Mouse (Mus musculus) embryonic facial prominence, embryonic 11.5 days (tissue): Measurements from ENCODE around the gene Car4. TPM values are rescaled to one million over a fixed set of nuclear protein-coding genes. Genes with fewer than 3 reads are reported as not detected.
A peak's percentile ranks its signal among the peaks of the same experiment; 100 is the strongest.

Source experiments
- ATAC-seq: fragments of 200-750 bp; cut with Nextera tagmentation; replicated peaks from 2 replicates; pipeline ENCODE4 v1.8.0; 2017; ENCODE audit warnings: low read depth; ENCODE audit not compliant: insufficient number of reproducible peaks, low FRiP score, low TSS enrichment
- DNase-seq: peaks from one replicate; pipeline ENCODE4 v3.0.0-alpha.2; 2015; ENCODE audit warnings: low spot score
- H3K27ac ChIP-seq: fragments of 300-500 bp; sonication (generic); replicated peaks from 2 replicates; pipeline ENCODE4 v1.5.1; 2014; ENCODE audit warnings: mild to moderate bottlenecking, low read depth, low read length, control low read depth
- H3K27me3 ChIP-seq: fragments of 300-500 bp; sonication (generic); 2 replicates; pipeline ENCODE4 v1.6.1; 2014; ENCODE audit warnings: mild to moderate bottlenecking, low read length, moderate library complexity, mixed read lengths; ENCODE audit not compliant: control insufficient read depth, insufficient read depth
- H3K36me3 ChIP-seq: fragments of 300-500 bp; sonication (generic); replicated peaks from 2 replicates; pipeline ENCODE4 v1.6.1; 2014; ENCODE audit warnings: low read depth, mild to moderate bottlenecking, low read length, moderate library complexity, mixed read lengths; ENCODE audit not compliant: control insufficient read depth, insufficient read depth
- H3K4me1 ChIP-seq: fragments of 300-500 bp; sonication (generic); 2 replicates; pipeline ENCODE4 v1.6.1; 2014; ENCODE audit warnings: low read length, mixed read lengths; ENCODE audit not compliant: control insufficient read depth, insufficient read depth
- H3K4me2 ChIP-seq: fragments of 300-500 bp; sonication (generic); 2 replicates; pipeline ENCODE4 v1.6.1; 2014; ENCODE audit warnings: low read depth, mild to moderate bottlenecking, control low read depth, low read length, moderate library complexity
- H3K4me3 ChIP-seq: fragments of 300-500 bp; sonication (generic); 2 replicates; pipeline ENCODE4 v1.5.1; 2014; ENCODE audit warnings: low read depth, low read length, control low read depth
- H3K9ac ChIP-seq: fragments of 300-500 bp; sonication (generic); replicated peaks from 2 replicates; pipeline ENCODE4 v1.6.1; 2014; ENCODE audit warnings: mild to moderate bottlenecking, control low read depth, low read length
- H3K9me3 ChIP-seq: fragments of 300-500 bp; sonication (generic); replicated peaks from 2 replicates; pipeline ENCODE4 v1.6.1; 2016; ENCODE audit warnings: mild to moderate bottlenecking, low read length, inconsistent platforms, mixed read lengths; ENCODE audit not compliant: control insufficient read depth
- polyA plus RNA-seq: library from polyadenylated mRNA; unstranded; fragments of >200 nt; fragmentation: Nextera tagmentation; extraction: Ambion mirVana; gene quantifications from 2 replicates; pipeline ENCODE4 v1.2.1, GENCODE M21; 2014

Gene Car4
- polyA plus RNA-seq, 1 experiment from 2014 or later, result 2.0 TPM

DNA sequence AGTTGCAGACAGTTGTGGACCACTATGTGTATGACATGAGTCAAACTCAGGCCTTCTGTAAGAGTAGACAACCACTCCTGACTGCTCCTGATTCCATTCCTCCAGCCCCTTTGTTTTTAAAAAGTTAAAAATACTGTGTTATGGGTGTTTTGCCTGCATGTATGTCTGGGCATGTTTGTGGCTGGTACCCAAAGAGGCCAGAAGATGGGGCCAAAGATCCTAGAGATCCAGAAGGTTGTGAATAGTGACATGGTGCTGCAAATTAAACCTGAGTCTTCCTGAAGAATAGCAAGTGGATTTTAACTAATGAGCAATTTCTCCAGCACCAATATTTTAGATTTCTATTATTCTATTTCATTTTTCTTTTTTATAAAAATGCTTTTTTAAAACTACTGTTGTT, 55.5 kb downstream of the Car4 start:
- Histone ChIP-seq H3K9me3 (no peaks in the 10 kb centered on the region), H3K9ac (no peak overlapping the region), H3K27me3 (no peaks in the 10 kb centered on the region), H3K4me2 (no peak overlapping the region), H3K4me1 (no peaks in the 10 kb centered on the region), H3K27ac (no peak overlapping the region), H3K4me3 (no peak overlapping the region), H3K36me3 (no peaks in the 10 kb centered on the region)
- ATAC-seq, result no peak
- DNase-seq, result peak; percentile 2

Other genes starting within 250 kb of the Car4 start
- gene Mrm1, start 138.3 kb upstream of the Car4 start, polyA plus RNA-seq, result 7.6 and 9.9 TPM in 2 replicates
- 11.7 and 12.0 TPM in 2 replicates for gene Dhrs11, start 128.8 kb upstream of the Car4 start, polyA plus RNA-seq
- gene Ggnbp2, start 87.0 kb upstream of the Car4 start, polyA plus RNA-seq, result 72.0 and 72.5 TPM in 2 replicates
- gene Myo19, start 77.6 kb upstream of the Car4 start, polyA plus RNA-seq, result 8.1 and 8.2 TPM in 2 replicates
- gene Pigw, start 77.5 kb upstream of the Car4 start, polyA plus RNA-seq, result 3.0 and 3.7 TPM in 2 replicates
- gene Znhit3, start 41.4 kb upstream of the Car4 start, polyA plus RNA-seq, result 67.9 and 77.0 TPM in 2 replicates
- 5.7 and 6.1 TPM in 2 replicates for gene Usp32, start 182.4 kb downstream of the Car4 start, polyA plus RNA-seq
- gene 1700125H20Rik, start 212.6 kb downstream of the Car4 start, polyA plus RNA-seq, result not detected in 2 replicates